Mouse (Mus musculus) olfactory bulb, adult 2 months (tissue): Measurements from ENCODE around the gene Ankrd33b. TPM values are rescaled to one million over a fixed set of nuclear protein-coding genes. Genes with fewer than 3 reads are reported as not detected.

Source experiments
- H3K27ac ChIP-seq: fragments of 200-500 bp; 2 replicates; pipeline ENCODE4 v1.5.1; 2012; ENCODE audit warnings: low read depth, low read length; ENCODE audit not compliant: insufficient read depth
- H3K4me1 ChIP-seq: fragments of 200-500 bp; 2 replicates; pipeline ENCODE4 v1.6.1; 2012; ENCODE audit warnings: low read length; ENCODE audit not compliant: control insufficient read depth, insufficient read depth
- H3K4me3 ChIP-seq: fragments of 200-500 bp; 2 replicates; pipeline ENCODE4 v1.5.1; 2012; ENCODE audit warnings: mild to moderate bottlenecking, low read depth, low read length, moderate library complexity; ENCODE audit not compliant: insufficient read depth
- CTCF ChIP-seq: fragments of 200-500 bp; IDR thresholded peaks from 2 replicates; pipeline ENCODE4 v1.5.1; 2012; ENCODE audit warnings: low read depth, mild to moderate bottlenecking, low read length, moderate library complexity; ENCODE audit not compliant: insufficient read depth
- POLR2A ChIP-seq: fragments of 200-500 bp; IDR thresholded peaks from 2 replicates; pipeline ENCODE4 v1.6.1; 2012; ENCODE audit warnings: mild to moderate bottlenecking, low read depth, low read length, moderate library complexity; ENCODE audit not compliant: insufficient read depth
- WGBS: fragments of 180-500 bp; shearing (Covaris S2); methylation state at CpG from one replicate; pipeline ENCODE4 v1.1.7; 2018; 5-methylcytosine and 5-hydroxymethylcytosine counted together
- polyA plus RNA-seq: library from polyadenylated mRNA; stranded (reverse); fragments of >200 nt; gene quantifications from 2 replicates; pipeline ENCODE4 v1.2.4, GENCODE M21; 2012; ENCODE audit warnings: low replicate concordance; ENCODE audit not compliant: missing spikeins, insufficient read depth, insufficient read length

Ankrd33b gene
- polyA plus RNA-seq, 1 experiment: not detected

GRCm38 (mm10) chr15:31320598-31321377 is 46.7 kb downstream of the Ankrd33b start:
- 43% methylated on average over 12 of the region's 12 CpGs for WGBS

GRCm38 (mm10) chr15:31319046-31319445 is 48.5 kb downstream of the Ankrd33b start:
- WGBS: 45% methylated on average over 4 of the region's 4 CpGs
- H3K4me3 ChIP-seq: no peak overlapping the region
- peaks cover 18% of the 10 kb centered on the region for H3K4me1 ChIP-seq
- H3K27ac ChIP-seq: peak overlapping the region; percentile 18; the same call in 1 of the 2 replicates
- TF ChIP-seq CTCF (no peak), POLR2A (no peak)

More at GRCm38 (mm10) chr15:31320598-31321377, 46.7 kb downstream of the Ankrd33b start:
- Histone ChIP-seq H3K4me1 (peaks cover 24% of the 10 kb centered on the region), H3K27ac (no peak overlapping the region; the same call in 1 of the 2 replicates), H3K4me3 (no peak overlapping the region)
- no peak for TF ChIP-seq CTCF
- no peak for TF ChIP-seq POLR2A

DNA sequence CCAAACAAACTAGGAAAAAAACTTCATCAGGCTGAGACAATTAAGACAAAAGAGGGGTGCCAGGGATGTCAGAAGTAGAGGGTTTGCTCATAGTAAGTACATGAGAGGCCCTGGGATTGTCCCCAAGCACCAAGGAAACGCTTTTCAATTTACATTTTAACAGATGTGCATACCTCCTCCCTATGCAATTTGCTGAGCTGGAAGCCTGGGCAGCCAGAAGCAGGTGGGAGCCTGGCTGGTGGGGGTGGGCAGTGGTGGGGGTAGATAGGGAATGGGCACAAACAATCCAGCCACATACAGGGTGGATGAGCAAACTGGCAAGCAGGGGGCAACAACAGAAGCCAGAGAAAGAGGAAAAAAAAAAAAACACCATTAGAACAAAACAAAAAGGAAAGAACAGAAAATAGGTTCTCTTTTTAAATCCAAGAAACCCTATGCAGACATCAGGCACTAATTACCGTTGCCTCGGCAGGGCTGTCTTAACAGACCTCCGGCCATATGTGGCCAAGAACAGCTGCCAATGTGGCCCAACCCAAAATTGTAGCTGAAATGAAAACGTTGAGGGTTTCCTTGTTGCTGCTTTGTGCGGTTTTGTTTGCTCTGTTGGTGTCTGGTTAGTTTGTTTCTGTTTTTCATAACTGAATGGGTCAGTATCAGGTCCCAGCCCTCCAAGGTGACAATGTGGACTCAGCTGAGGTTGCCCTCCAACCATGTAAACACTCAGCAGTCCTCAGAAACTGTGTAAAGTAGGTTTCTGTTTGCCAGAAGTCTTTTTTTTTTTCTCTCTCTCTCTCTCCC is 49.2 kb downstream of the Ankrd33b start:
- no peak overlapping the region for H3K4me3 ChIP-seq
- no peak for TF ChIP-seq POLR2A
- no peak for TF ChIP-seq CTCF
- peaks cover 18% of the 10 kb centered on the region for H3K4me1 ChIP-seq
- 15% methylated on average over 6 of the region's 6 CpGs for WGBS
- H3K27ac ChIP-seq: 0 out of 2 replicates have a peak overlapping the region, but pooled peaks have one; percentile 7

GRCm38 (mm10) chr15:31317056-31317805 is 50.3 kb downstream of the Ankrd33b start:
- 93% methylated on average over 3 of the region's 3 CpGs for WGBS
- H3K27ac ChIP-seq: 0 out of 2 replicates have a peak overlapping the region, but pooled peaks have one; percentile 7
- H3K4me1 ChIP-seq: peaks cover 18% of the 10 kb centered on the region
- no peak overlapping the region for H3K4me3 ChIP-seq
- TF ChIP-seq CTCF (no peak), POLR2A (no peak)

DNA sequence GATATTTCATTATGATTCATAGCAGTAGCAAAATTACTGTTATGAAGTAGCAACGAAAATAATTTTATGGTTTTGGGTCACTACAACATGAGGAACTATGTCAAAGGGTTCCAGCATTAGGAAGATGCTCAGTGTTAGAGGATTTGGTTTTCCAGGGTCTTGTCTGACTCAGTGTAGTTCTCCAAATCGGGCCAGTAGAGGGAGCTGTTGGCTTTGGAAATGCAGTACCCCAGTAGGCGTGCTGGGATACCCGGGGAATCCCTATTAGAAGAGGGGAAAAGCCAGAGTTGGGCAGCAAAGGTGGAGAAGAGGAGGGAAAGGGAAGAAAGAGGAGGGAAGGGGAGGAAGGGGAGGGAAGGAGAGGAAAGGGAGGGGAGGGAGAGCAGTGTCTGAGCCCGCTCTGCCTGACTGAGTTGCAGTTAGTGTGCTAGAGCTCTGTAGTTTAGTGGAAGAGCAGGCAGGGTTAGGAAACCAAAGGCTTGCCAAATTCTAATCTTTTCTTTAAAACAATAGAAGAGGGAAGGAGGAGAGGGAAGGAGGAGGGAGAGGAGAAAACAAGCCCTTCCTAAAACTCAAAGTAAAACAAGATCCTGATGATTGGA is 51.8 kb downstream of the Ankrd33b start:
- 4% methylated on average over 5 of the region's 5 CpGs for WGBS
- peaks cover 18% of the 10 kb centered on the region for H3K4me1 ChIP-seq
- TF ChIP-seq CTCF (peak; percentile 35; the same call in 1 of the 2 replicates), POLR2A (no peak)
- H3K27ac ChIP-seq: no peak overlapping the region
- H3K4me3 ChIP-seq: no peak overlapping the region

DNA sequence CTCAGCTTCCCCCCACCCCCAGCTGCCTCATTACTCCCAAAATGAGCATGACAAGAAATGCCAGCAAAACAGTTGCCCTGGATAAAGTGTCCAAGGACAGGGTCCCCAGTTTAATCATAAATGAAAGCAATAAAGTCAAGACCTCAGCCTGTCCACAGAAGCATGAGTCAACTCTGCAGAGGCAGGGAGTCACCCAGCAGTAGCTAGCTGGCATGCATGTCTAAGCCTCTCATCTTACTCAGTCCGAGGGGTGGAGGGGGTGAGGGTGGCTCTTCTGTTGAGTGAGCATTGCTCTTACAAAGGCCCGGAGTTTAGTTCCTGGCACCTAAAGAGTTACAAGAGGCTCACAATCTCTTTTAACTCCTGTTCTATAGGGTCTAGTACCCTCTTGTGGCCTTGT is 55.5 kb downstream of the Ankrd33b start:
- WGBS: 41% methylated on average over 2 of the region's 2 CpGs
- TF ChIP-seq POLR2A (no peak), CTCF (no peak)
- no peak overlapping the region for H3K4me3 ChIP-seq
- no peak overlapping the region for H3K27ac ChIP-seq
- H3K4me1 ChIP-seq: peaks cover 13% of the 10 kb centered on the region

GRCm38 (mm10) chr15:31309526-31309925 is 58.0 kb downstream of the Ankrd33b start:
- 68% methylated on average over 15 of the region's 15 CpGs for WGBS
- Histone ChIP-seq H3K4me3 (no peak overlapping the region), H3K27ac (no peak overlapping the region), H3K4me1 (peaks cover 16% of the 10 kb centered on the region; the same call in 1 of the 2 replicates)
- TF ChIP-seq POLR2A (no peak), CTCF (peak; percentile 73)

DNA sequence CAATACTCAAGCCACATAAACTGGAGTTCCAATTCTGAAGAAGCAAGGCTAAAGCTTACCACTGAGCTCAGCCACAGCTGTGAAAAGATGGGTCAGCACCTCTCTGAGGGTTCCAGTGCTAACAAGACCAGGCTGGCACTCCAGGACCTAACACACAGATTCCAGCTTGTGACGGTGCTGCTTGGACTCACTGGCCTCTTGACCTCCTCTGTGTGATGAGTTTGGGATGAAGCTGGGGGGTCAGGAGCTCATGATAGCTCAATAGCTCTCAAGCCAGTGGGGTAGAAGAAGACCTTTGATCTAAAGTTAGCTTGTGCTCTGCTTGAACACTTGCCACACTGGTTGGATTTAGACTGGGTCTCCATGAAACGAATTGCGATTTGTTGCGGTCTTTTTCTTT is 60.8 kb downstream of the Ankrd33b start:
- Histone ChIP-seq H3K4me3 (no peak overlapping the region), H3K4me1 (peaks cover 16% of the 10 kb centered on the region; the same call in 1 of the 2 replicates), H3K27ac (no peak overlapping the region)
- TF ChIP-seq CTCF (no peak), POLR2A (no peak)
- WGBS: 86% methylated on average over 4 of the region's 4 CpGs
